Mouse (Mus musculus) spleen, postnatal 10 days (tissue): ENCODE results near the gene Olfr1311.
"Not testable (repeated sequence)": the region's sequence is repeated elsewhere in the genome, so short reads cannot be mapped to it uniquely, and the experiment has no call there.

ENCODE experiments used
- DNase-seq, 2 experiments: peaks; one replicate each; pipeline ENCODE4 v3.0.0; 2021 to 2022; ENCODE audit warnings: low spot score in 2 of 2

Gene Olfr1311

DNA sequence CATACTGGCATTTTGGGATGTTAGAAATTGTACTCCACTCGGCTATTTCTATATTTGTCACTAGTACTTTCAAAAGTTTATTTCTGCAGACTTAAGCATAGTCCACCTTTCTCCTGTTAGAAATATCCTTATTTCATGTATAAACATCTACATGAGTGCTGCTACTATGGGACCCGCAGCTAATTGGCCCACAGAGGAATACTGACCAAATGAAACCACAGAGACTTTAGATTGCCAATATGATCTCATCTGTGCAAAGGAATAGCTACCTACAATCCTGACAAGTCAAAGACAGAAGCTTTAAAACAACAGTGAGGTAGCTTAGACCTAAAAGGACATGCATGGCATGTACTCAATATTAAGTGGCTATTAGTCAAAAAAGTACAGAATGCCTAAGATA is at the start of gene Olfr1311:
Olfr1311 (minus strand) TSS at position 101 of the 400 bp plus-strand sequence.
- DNase-seq, result no peak

DNA sequence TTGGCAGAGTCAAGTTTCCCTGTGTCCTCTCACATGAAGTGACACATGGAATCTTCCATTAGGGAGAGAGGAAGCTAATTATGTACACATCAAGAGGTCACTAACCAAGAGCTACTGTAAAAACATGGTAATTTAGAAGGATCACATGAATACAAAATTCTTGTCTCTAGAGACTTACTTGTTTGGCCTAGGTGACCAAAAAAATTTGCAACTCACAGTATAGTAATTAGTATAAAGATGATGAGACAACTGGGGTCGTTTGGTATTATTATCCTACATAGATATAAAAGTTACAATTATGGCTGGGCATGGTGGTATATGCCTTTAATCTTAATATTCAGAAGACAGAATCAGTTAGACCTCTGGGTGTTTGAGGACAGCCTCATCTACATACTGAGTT is 25.9 kb upstream of the Olfr1311 start, which contains the start of gene Olfr1312:
Olfr1312 (minus strand) TSS at position 101 of the 400 bp plus-strand sequence.
- DNase-seq, result no peak

DNA sequence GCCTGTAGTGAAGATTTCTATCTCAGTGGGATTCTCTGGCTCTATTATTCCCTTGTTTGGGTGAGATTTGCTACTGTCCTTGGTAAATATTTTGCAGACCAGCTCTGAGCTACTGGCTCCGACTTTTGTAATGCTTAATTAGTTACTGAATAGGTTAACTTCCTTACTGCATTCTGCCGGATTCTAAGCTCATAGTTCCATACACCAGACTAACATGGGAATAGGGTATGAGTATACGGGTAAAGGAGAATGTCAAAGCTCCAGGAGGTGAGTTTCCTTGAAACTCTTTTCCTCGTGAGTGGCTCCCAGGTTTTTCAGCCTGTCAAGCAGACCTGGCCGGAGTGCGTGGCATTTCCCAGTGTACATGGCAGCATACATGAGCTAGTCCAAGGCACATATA is 2.8 kb upstream of the Olfr1311 start:
- not testable (repeated sequence) for DNase-seq

DNA sequence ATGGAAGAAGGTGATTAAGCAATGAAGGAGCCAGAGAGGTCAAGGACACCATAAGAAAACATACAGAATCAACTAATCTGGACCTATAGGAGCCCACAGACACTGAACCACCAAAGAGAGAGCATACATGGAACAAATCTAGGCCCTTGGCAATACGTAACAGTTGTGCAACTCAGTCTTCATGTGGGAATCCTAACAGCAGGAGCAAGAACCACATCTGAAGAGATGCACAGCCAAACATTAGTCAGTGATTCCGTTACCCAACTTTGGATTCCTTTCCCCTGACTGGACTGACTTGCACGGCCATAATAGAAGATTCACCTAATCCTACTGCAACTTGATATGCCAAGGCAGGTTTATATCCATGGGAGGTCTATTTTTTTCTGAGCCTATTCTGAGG is 9.3 kb downstream of the Olfr1311 start:
- no peak for DNase-seq

DNA sequence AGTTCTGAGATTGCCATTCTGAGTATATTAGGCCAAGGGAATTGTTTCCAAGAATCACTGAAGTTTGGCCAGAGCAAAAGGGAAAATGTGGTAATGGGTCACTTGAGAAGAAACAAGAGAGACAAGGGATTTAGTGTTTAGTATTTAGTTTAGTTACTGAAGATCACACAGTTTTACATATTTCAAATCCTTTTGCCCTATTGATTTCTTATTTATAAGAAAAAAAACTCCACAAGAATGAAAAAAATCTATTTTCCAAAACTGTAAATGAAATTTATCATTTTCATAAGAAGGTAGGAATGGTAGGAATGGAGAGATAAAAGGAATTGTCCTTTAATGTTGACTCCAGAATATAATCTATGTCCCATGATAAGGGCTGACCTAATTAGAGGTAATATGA is 11.6 kb downstream of the Olfr1311 start, which contains the start of gene Olfr1310:
Olfr1310 (minus strand) TSS at position 101 of the 400 bp plus-strand sequence.
- no peak for DNase-seq

DNA sequence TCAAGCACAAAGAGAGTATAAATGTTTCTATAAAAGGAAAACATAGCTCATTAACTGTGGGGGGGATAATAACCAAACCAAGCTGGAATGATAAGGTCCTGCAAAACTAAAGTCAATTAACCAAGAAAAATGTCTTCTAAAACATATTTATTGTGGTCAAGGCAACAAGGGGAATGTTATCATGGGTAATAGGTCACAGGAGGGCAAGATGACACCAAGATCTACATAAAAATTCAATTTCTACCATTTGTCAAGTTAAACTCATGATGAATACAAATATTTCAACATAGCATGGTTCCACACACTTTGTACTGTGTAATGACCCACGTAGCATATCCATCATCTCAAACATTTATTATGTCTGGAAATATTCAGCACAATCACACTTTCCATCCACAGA is 34.0 kb downstream of the Olfr1311 start, which contains the start of gene Olfr1309:
Olfr1309 (minus strand) TSS at position 101 of the 400 bp plus-strand sequence.
- no peak for DNase-seq
